Mouse (Mus musculus) testis, adult 2 months (tissue): ENCODE measurements around the gene Dgke. TPM values are rescaled to one million over a fixed set of nuclear protein-coding genes. Genes with fewer than 3 reads are reported as not detected.
"Not testable (repeated sequence)": the region's sequence is repeated elsewhere in the genome, so short reads cannot be mapped to it uniquely, and the experiment has no call there.

Experiments
- H3K27ac ChIP-seq: fragments of 200-500 bp; 2 replicates; pipeline ENCODE4 v1.5.1; 2012; ENCODE audit warnings: low read depth, low read length; ENCODE audit not compliant: control insufficient read depth, insufficient read depth
- H3K27me3 ChIP-seq: fragments of 200-500 bp; 2 replicates; pipeline ENCODE4 v1.6.1; 2012; ENCODE audit warnings: mild to moderate bottlenecking, low read length, moderate library complexity; ENCODE audit not compliant: control insufficient read depth, insufficient read depth
- H3K36me3 ChIP-seq: fragments of 200-500 bp; 2 replicates; pipeline ENCODE4 v1.6.1; 2012; ENCODE audit warnings: mild to moderate bottlenecking, low read length; ENCODE audit not compliant: control insufficient read depth, insufficient read depth
- H3K4me1 ChIP-seq: fragments of 200-500 bp; 2 replicates; pipeline ENCODE4 v1.6.1; 2012; ENCODE audit warnings: low read length; ENCODE audit not compliant: control insufficient read depth, insufficient read depth
- H3K4me3 ChIP-seq: fragments of 200-500 bp; 2 replicates; pipeline ENCODE4 v1.5.1; 2012; ENCODE audit warnings: low read depth, mild to moderate bottlenecking, low read length, moderate library complexity, mixed read lengths; ENCODE audit not compliant: control insufficient read depth
- CTCF ChIP-seq: fragments of 200-500 bp; IDR thresholded peaks from 2 replicates; pipeline ENCODE4 v1.5.1; 2012; ENCODE audit warnings: low read depth, mild to moderate bottlenecking, inconsistent platforms, low read length, moderate library complexity; ENCODE audit not compliant: control insufficient read depth, insufficient read depth, insufficient replicate concordance
- POLR2A ChIP-seq: fragments of 200-500 bp; IDR thresholded peaks from 2 replicates; pipeline ENCODE4 v1.6.1; 2012; ENCODE audit warnings: low read depth, mild to moderate bottlenecking, inconsistent platforms, low read length, moderate library complexity; ENCODE audit not compliant: control insufficient read depth
- polyA plus RNA-seq: library from polyadenylated mRNA; depleted of rRNA; stranded (reverse); fragments of >200 nt; gene quantifications from 2 replicates; pipeline ENCODE4 v1.2.3, GENCODE M21; 2012

Dgke gene
- polyA plus RNA-seq, 1 experiment: 4.0 TPM

DNA sequence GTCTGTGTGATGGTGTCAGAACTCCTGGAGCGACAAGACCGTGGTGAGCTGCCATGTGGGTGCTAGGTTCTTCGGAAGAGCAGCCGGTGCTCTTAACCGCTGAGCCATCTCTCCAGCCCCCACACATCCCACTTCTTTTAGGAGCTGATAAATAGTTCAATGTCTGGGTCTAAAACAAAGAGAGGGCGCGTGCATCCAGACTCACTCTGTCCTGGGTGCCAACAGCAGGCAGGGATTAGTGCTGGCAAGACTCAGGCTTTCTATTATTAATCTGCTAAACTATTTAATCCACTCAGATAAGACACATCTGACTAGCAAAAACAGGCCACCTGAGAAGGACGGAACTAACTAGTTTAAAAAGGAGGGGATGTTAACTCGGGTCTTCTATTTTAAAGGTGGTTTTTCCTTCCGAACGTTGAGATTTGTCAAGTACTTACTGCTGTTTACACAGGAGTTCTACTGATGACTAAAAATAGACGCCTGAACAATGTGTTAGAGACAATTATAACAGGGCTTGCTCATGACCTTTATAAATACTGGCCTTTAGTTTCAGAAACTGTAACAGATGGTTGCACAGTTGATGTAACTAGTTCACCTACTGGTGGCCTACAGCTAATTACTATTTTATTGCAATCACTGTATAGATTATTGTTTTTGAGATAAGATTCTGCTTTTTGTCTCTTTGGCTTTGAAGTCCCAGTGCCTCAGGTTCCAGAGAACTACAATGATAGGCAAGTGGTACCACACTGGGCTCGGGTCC is 10.5 kb downstream of the Dgke start:
- Histone ChIP-seq H3K4me1 (peaks cover 10% of the 10 kb centered on the region), H3K27ac (no peak overlapping the region), H3K4me3 (no peak overlapping the region), H3K27me3 (no peaks in the 10 kb centered on the region), H3K36me3 (no peaks in the 10 kb centered on the region; the same call in 1 of the 2 replicates)
- TF ChIP-seq POLR2A (no peak), CTCF (no peak)

DNA sequence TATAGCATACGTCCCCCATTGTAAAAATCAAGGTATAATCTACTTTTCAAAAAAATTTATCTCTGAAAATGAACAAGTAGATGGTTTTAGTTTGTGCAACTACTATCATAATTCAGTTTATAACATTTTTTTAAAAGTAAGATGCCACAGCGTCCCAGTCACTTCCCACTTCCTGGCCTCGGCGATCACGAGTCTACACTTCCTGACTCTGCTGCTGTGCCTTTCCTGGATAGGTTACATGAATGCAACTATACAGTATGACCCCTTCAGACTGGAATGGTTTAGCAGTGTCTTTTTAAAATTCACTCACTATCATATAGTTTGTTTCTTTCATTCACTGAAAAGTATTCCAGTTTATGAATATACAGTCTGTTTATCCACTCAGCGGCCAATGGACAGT is 14.9 kb downstream of the Dgke start:
- H3K4me1 ChIP-seq: no peaks in the 10 kb centered on the region

DNA sequence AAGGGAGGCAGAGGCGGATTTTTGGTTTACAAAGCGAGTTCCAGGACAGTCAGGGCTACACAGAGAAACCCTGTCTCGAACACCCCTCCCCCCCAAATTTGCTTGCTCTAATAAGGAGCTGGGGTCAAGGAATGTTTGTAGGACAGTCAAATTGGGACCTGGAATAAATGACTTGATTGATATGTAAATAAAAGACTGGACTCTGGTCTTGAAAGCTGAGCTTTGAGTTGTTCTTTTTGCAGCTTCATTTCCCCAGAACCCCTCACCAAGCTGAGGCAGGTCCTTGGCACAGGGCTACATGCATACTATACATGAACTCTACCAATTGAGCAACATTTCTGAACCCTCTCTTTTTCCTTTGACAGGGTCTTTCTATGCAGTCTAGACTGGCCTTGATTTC is 20.6 kb downstream of the Dgke start:
- Histone ChIP-seq H3K36me3 (peaks cover 3% of the 10 kb centered on the region; the same call in 1 of the 2 replicates), H3K4me3 (no peak overlapping the region), H3K27me3 (no peaks in the 10 kb centered on the region), H3K27ac (no peak overlapping the region), H3K4me1 (no peaks in the 10 kb centered on the region)
- no peak for TF ChIP-seq POLR2A
- no peak for TF ChIP-seq CTCF

More for the DNA sequence above, 14.9 kb downstream of the Dgke start:
- Histone ChIP-seq H3K36me3 (peaks cover 2% of the 10 kb centered on the region; the same call in 1 of the 2 replicates), H3K27me3 (no peaks in the 10 kb centered on the region), H3K27ac (no peak overlapping the region), H3K4me3 (no peak overlapping the region)
- TF ChIP-seq CTCF: no peak
- TF ChIP-seq POLR2A: no peak

DNA sequence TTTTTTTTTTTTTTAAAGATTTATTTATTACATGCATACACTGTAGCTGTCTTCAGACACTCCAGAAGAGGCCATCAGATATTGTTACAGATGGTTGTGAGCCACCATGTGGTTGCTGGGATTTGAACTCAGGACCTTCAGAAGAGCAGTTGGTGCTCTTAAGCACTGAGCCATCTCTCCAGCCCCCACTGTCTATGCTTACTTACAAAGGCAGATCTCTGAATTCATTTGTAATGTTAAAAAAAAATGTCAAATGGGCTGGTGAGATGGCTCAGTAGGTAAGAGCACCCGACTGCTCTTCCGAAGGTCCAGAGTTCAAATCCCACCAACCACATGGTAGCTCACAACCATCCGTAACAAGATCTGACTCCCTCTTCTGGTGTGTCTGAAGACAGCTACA is 21.1 kb downstream of the Dgke start:
- not testable (repeated sequence) for H3K4me3 ChIP-seq, H3K27ac ChIP-seq, H3K27me3 ChIP-seq, H3K4me1 ChIP-seq, H3K36me3 ChIP-seq

DNA sequence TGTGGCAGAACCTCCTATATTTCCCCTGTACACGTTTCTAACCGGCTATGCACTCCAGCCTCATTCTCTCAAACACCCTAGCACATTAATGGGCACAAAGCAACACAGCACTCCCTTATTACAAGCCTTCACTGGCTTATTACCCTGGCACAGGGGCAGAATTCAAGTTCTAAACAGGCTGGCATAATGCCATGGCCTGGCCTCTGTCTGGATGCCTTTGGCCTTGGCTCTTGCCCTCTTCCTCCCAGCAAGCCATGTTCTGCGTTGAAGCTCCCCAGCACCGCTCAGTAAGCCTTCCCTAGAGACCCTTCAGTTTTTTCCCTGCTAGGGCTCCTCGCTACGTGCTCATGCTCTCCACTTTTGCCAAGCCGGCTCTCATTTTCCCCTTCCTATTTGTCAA is 23.6 kb downstream of the Dgke start:
- H3K4me3 ChIP-seq: no peak overlapping the region
- H3K36me3 ChIP-seq: peaks cover 6% of the 10 kb centered on the region; the same call in 1 of the 2 replicates
- TF ChIP-seq POLR2A (no peak), CTCF (no peak)
- no peaks in the 10 kb centered on the region for H3K27me3 ChIP-seq
- no peaks in the 10 kb centered on the region for H3K4me1 ChIP-seq
- no peak overlapping the region for H3K27ac ChIP-seq

DNA sequence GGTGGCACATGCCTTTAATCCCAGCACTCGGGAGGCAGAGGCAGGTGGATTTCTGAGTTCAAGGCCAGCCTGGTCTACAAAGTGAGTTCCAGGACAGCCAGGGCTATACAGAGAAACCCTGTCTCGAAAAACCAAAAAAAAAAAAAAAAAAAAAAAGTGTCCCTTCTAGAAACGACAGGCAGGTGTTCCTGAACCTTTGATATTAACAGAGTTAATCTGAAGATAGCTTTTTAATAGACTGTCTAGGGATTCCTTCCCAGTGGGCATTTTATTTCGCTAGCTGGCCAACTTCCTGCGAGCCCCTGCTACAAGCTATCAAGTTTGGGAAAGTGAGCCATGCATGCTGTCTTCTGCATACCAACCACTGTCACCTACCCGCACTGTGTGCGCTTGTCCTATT is 25.6 kb downstream of the Dgke start:
- not testable (repeated sequence) for H3K36me3 ChIP-seq, H3K4me3 ChIP-seq, H3K27ac ChIP-seq

DNA sequence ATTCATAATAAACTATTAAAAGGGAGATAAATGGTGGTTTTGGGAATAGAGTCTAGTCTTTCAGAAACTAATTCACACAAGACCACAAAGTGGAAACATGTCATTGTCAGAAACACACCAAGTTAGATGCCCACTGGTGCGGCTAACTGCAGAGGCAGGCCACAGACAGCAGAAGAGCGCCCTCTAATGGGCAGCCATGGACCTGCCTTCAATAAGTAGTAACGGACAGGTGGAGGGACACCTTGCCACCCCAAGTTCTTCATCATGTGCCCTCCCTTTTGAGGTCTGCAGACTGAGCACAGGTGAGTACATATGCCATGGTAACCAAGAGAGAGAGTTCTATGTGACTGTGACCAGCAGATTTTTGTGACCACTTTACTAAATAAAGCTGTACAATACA is 27.3 kb downstream of the Dgke start:
- no peaks in the 10 kb centered on the region for H3K4me1 ChIP-seq
- peaks cover 5% of the 10 kb centered on the region; the same call in 1 of the 2 replicates for H3K36me3 ChIP-seq
- no peak overlapping the region for H3K4me3 ChIP-seq
- no peak overlapping the region for H3K27ac ChIP-seq
- H3K27me3 ChIP-seq: no peaks in the 10 kb centered on the region
- TF ChIP-seq POLR2A (no peak), CTCF (peak; percentile 91)

More for the DNA sequence above, 25.6 kb downstream of the Dgke start:
- H3K4me1 ChIP-seq, H3K27me3 ChIP-seq: not testable (repeated sequence)

DNA sequence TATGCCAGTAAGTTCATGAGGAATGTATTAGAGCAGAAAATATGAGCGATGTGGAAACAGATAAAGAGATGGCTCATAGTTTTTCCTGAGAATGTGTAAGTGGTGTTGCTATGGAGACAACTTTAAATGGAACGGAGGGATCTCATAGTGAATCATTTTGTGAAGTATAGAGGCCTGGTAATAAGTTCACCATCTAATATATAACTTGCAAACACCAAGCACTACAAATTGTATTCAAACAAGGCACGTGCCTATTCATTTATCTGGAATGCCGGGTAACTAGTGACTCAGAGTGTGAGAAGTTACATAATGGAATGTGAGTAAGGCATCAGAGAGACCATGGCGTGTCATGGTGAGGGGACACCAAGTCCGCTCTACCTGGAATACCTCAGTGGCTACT is 28.2 kb downstream of the Dgke start:
- TF ChIP-seq POLR2A: no peak
- no peak for TF ChIP-seq CTCF
- no peaks in the 10 kb centered on the region for H3K4me1 ChIP-seq
- no peaks in the 10 kb centered on the region for H3K27me3 ChIP-seq
- no peak overlapping the region for H3K27ac ChIP-seq
- H3K4me3 ChIP-seq: no peak overlapping the region
- H3K36me3 ChIP-seq: peaks cover 5% of the 10 kb centered on the region; the same call in 1 of the 2 replicates
